Mouse (Mus musculus) skeletal muscle tissue, postnatal 0 days (tissue): ENCODE measurements around the gene Gm20458. TPM values are rescaled to one million over a fixed set of nuclear protein-coding genes. Genes with fewer than 3 reads are reported as not detected.

ENCODE experiments used
- polyA plus RNA-seq: library from polyadenylated mRNA; unstranded; fragments of >200 nt; fragmentation: Nextera tagmentation; extraction: Ambion mirVana; gene quantifications from 2 replicates; pipeline ENCODE4 v1.2.1, GENCODE M21; 2015

Gm20458 gene
- 12.3 and 14.5 TPM in 2 replicates for polyA plus RNA-seq

GRCm38 (mm10) chr2:164460745-164461551 lies at the start of gene Gm20458:
Gene Gm20458 (plus strand): TSS chr2:164460967.

GRCm38 (mm10) chr2:164443460-164444000 lies 17.2 kb upstream of the Gm20458 start, which contains the start of gene Sdc4:
Gene Sdc4 (minus strand): TSS chr2:164443887.

GRCm38 (mm10) chr2:164456864-164457300 lies 3.9 kb upstream of the Gm20458 start, which contains the start of gene Sys1:
Gene Sys1 (plus strand): TSS chr2:164456964.

GRCm38 (mm10) chr2:164473624-164474023 lies 12.9 kb downstream of the Gm20458 start, which contains the start of gene Trp53tg5:
Gene Trp53tg5 (minus strand): TSS chr2:164473724.

GRCm38 (mm10) chr2:164485681-164486257 lies 25.0 kb downstream of the Gm20458 start, which contains the start of gene Dbndd2:
Gene Dbndd2 (plus strand): TSS chr2:164486106.

GRCm38 (mm10) chr2:164496847-164497690 lies 36.3 kb downstream of the Gm20458 start, which contains the start of gene Pigt:
Gene Pigt (plus strand): TSS chr2:164497520.

Other genes with a start within 250 kb of the Gm20458 start
- gene Wfdc15b, start 239.3 kb upstream of the Gm20458 start, polyA plus RNA-seq = not detected in 2 replicates
- not detected in 2 replicates for gene Svs2, start 222.5 kb upstream of the Gm20458 start, polyA plus RNA-seq
- not detected in 2 replicates for gene Svs3b, start 204.3 kb upstream of the Gm20458 start, polyA plus RNA-seq
- gene Svs4, start 182.5 kb upstream of the Gm20458 start, polyA plus RNA-seq = not detected in 2 replicates
- not detected in 2 replicates for gene Svs3a, start 171.7 kb upstream of the Gm20458 start, polyA plus RNA-seq
- gene Svs6, start 144.2 kb upstream of the Gm20458 start, polyA plus RNA-seq = not detected in 2 replicates
- not detected in 2 replicates for gene Svs5, start 128.2 kb upstream of the Gm20458 start, polyA plus RNA-seq
- 0.78 and 1.5 TPM in 2 replicates for gene Slpi, start 71.9 kb upstream of the Gm20458 start, polyA plus RNA-seq
- gene Rbpjl, start 57.8 kb upstream of the Gm20458 start, polyA plus RNA-seq = 0.07 and 0.08 TPM in 2 replicates
- 2.3 and 2.8 TPM in 2 replicates for gene Matn4, start 55.8 kb upstream of the Gm20458 start, polyA plus RNA-seq
- 51.3 and 53.3 TPM in 2 replicates for gene Sdc4, start 17.1 kb upstream of the Gm20458 start, polyA plus RNA-seq
- gene Sys1, start 4.0 kb upstream of the Gm20458 start, polyA plus RNA-seq = 33.6 and 35.7 TPM in 2 replicates
- not detected in 2 replicates for gene Trp53tg5, start 12.8 kb downstream of the Gm20458 start, polyA plus RNA-seq
- 9.8 and 10.2 TPM in 2 replicates for gene Dbndd2, start 25.1 kb downstream of the Gm20458 start, polyA plus RNA-seq
- gene Pigt, start 36.6 kb downstream of the Gm20458 start, polyA plus RNA-seq = 36.4 and 37.9 TPM in 2 replicates
- gene Wfdc2, start 101.4 kb downstream of the Gm20458 start, polyA plus RNA-seq = 0.29 and 0.37 TPM in 2 replicates
- gene Spint3, start 112.5 kb downstream of the Gm20458 start, polyA plus RNA-seq = not detected in 2 replicates
- not detected in 2 replicates for gene Wfdc6a, start 124.5 kb downstream of the Gm20458 start, polyA plus RNA-seq
- not detected in 2 replicates for gene Eppin, start 132.6 kb downstream of the Gm20458 start, polyA plus RNA-seq
- gene Wfdc6b, start 152.6 kb downstream of the Gm20458 start, polyA plus RNA-seq = not detected in 2 replicates
- gene Wfdc8, start 152.7 kb downstream of the Gm20458 start, polyA plus RNA-seq = not detected in 2 replicates
- gene Wfdc16, start 177.8 kb downstream of the Gm20458 start, polyA plus RNA-seq = not detected in 2 replicates
- not detected in 2 replicates for gene Wfdc10, start 195.1 kb downstream of the Gm20458 start, polyA plus RNA-seq
- gene Wfdc9, start 195.6 kb downstream of the Gm20458 start, polyA plus RNA-seq = not detected in 2 replicates
- gene Wfdc11, start 213.1 kb downstream of the Gm20458 start, polyA plus RNA-seq = not detected in 2 replicates
- 0.21 TPM in 1 of 2 replicates, not detected in the other for gene Wfdc13, start 224.1 kb downstream of the Gm20458 start, polyA plus RNA-seq
- not detected in 2 replicates for gene Spint4, start 237.5 kb downstream of the Gm20458 start, polyA plus RNA-seq